Mouse (Mus musculus) embryo, embryonic 11 days (tissue): ENCODE measurements around the gene Polr3c.
"Not testable (repeated sequence)": the region's sequence is repeated elsewhere in the genome, so short reads cannot be mapped to it uniquely, and the experiment has no call there.

Source experiments
- DNase-seq: peaks from one replicate; pipeline ENCODE4 v3.0.0-alpha.2; 2015

Polr3c gene

GRCm38 (mm10) chr3:96675171-96675570 lies 52.3 kb downstream of the Polr3c start:
- DNase-seq = no peak

DNA sequence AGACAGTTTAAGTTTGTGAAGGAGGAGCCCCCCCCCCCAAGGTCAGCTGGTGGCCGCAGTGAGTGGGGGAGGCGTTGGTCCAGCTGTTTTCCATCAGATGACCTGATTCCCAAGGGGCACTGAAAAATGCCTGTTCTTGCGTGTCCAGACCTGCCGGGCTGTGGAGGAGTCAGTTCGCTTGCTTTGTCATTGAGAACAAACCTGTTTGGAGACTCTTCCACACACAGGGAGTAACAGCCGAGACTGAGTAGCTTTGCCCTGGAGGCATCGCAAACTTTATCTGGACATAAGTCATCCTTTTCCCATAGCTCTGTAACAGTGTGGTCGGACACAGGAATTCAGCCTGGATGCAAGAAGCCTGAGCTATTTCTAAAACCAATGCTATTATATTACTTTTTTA lies 53.0 kb downstream of the Polr3c start:
- peak; percentile 73 for DNase-seq

DNA sequence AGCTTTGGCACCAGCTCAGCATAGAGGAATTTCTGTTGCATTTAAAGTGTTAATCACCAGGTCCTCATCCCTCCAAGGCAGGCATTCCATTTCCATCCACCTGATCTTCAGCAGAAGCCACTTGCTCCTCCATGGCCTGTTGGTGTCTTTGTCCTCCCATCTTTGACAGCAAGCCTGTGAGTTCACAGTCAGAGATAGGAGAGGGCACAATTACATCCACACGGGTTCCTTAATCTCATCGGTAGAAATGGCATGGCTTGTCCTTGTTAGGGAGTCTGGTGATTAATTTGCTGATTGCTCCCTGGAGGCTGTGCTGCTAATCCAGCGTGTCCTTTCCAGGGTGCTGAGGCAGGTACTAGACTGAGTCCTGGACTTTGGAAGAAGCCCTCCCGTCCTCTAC lies 53.9 kb downstream of the Polr3c start:
- no peak for DNase-seq

DNA sequence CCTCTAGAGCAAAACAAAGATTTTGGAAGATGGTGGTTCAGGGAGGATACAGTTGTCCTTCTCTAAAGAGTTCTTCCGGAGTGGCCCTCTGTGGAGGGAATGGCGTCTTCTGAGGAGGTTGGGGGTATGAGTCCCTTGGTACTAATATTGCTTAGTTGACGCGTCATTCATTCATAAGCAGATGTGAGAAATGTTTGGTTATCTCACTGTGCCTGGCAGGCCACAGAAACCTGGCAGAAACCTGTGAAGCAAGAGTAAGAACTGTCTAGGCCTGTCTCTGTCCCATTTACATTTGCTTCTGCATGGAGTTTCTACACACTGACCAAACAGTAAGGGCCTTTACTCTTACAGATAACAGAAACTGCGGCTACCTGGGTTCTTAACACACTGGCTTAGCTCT lies 55.9 kb downstream of the Polr3c start:
- no peak for DNase-seq

- peak; percentile 92 for DNase-seq
These were observed 57.5 kb downstream of the Polr3c start, which contains the start of gene Ankrd35 for GRCm38 (mm10) chr3:96669727-96670468. Gene Ankrd35, plus strand, starts transcription at chr3:96670131.

GRCm38 (mm10) chr3:96668424-96669067 lies 58.9 kb downstream of the Polr3c start:
- no peak for DNase-seq

- DNase-seq = no peak
These were observed 60.1 kb downstream of the Polr3c start for GRCm38 (mm10) chr3:96667316-96667715.

DNA sequence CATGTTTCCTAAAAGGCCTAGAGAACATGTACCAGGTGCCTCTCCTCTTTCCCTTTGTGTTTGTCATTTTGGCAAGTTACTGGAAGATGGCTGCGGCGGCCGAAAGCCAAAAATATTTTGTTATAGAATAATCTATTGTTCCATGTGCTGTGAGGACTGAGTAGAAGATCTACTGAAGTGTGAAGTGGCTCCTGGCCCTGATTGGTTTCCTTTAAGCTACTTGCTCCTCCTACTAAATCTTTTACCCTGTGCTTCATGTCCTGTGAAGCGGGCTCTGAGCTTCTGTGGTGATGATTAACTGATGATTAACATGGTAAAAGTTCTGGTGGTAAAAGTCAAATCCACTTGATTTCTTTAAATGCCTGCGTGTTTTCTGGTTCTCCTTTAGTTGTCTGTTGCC lies 60.5 kb downstream of the Polr3c start:
- no peak for DNase-seq

DNA sequence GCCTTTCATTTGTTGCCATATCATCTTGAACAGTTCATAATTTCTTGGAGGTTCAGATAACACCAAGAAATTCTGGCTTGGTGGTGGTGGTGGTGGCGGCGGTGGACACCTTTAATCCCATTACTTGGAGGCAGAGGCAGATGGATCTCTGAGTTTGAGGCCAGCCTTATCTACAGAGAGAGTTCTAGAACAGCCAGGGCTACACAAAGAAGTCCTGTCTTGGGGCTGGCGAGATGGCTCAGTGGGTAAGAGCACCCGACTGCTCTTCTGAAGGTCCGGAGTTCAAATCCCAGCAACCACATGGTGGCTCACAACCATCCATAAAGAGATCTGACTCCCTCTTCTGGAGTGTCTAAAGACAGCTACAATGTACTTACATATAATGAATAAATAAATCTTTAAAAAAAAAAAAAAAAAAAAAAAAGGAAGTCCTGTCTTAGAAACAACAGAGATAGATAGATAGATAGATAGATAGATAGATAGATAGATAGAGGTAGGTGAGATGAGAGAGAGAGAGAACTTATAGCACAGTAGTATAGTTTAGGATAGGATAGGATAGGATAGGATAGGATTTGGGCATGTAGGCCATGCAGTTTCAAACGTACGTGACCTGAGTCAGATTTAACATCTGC lies 61.6 kb downstream of the Polr3c start:
- not testable (repeated sequence) for DNase-seq

- DNase-seq = peak; percentile 89
These were observed 63.8 kb downstream of the Polr3c start for GRCm38 (mm10) chr3:96663432-96664239.

DNA sequence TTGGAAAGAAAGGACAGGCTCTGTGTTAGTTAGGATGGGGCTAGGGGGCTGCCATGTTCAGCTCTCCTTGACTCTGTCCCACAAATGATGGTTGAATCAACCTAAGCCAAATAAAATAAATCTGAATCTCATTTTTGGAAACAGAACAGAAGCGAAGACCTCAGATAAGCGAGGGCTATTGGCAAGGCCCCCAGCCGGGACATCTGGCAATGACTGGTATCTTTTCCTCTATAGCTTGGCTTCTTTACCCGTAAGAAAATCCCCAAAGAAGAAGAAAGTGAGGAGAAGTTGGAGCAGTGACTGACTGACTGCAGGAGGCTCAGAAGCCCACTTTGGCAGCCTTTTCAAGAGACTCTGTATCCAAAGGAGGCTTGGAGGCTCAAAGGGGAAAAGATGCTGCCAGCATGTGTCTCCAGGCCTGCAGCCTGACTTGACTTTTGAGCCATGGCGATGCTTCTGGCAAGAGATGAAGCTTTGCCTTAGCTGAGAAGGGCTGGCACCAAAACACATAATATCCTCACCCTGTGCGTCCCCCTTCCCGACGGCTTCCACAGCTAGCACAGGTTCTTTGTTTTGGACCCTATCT lies 64.6 kb downstream of the Polr3c start:
- DNase-seq = no peak
